Mouse (Mus musculus): ENCODE measurements around the gene Olfr1291-ps1. TPM values are rescaled to one million over a fixed set of nuclear protein-coding genes. Genes with fewer than 3 reads are reported as not detected.

Gene Olfr1291-ps1
- not detected in 2 replicates for polyA plus RNA-seq (2014; fragmentation: Nextera tagmentation; extraction: Ambion mirVana)

DNA sequence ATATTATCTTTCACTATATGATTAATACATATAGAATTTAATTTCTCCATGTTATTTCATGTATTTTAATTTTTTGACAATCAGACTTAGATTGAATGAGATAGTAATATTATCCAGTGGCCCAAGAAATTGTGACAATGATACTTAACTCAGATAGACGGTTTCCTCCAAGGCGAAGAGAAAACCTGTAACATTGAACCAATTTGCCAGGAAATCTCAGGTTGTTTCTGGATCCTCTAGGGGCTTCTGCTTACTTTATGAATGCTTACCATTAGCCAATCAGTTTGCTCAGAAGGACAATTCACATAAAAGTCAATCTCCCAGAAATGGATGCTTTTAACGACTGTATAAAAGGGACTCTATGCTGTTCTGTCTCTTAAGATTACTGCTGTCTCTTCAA lies at the start of gene Olfr1291-ps1:
Olfr1291-ps1 (plus strand) TSS at position 301 of the 400 bp plus-strand sequence.
- no peak within 1 kb of the TSS for H3K4me2 ChIP-seq (replicated peaks; ENCODE audit: low read depth, low read length)
- no peaks in the 10 kb centered on the region for H3K4me1 ChIP-seq (replicated peaks; ENCODE audit: control insufficient read depth, insufficient read depth, low read length)
- ATAC-seq (ENCODE audit: low FRiP score) (no peak), DNase-seq (ENCODE audit: low spot score) (no peak)
- H3K9me3 ChIP-seq (ENCODE audit: control insufficient read depth, low read length), result no peaks in the 10 kb centered on the region
- no peak within 1 kb of the TSS for H3K27ac ChIP-seq (ENCODE audit: low read depth, low read length)
- no peak within 1 kb of the TSS for H3K9ac ChIP-seq (ENCODE audit: low read depth, low read length)
- no peaks in the 10 kb centered on the region for H3K36me3 ChIP-seq (ENCODE audit: control insufficient read depth, insufficient read depth, low read length)
- H3K27me3 ChIP-seq (ENCODE audit: control insufficient read depth, insufficient read depth, low read length), result no peaks in the 10 kb centered on the region
- 93% methylated on average over 3 of the region's 3 CpGs for whole genome bisulfite sequencing
- H3K4me3 ChIP-seq (ENCODE audit: low read depth, low read length), result no peak within 1 kb of the TSS

DNA sequence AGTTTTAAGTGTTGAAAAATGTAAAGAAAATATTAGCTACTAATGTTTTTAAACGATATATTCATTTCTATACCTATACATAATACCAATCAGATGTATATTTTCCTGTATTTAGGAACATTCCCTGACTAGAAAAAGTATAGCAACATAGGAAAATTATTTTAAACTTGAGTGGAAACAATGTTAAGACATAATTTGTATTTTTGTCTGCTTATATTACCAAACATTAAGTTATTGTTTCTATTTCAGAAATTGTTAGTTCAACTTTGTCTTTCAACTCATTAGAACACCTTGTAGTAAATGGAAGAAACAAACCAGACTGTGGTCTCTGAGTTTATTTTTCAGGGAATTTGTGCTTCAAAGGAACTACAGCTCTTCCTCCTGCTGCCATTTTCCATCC lies 48.1 kb upstream of the Olfr1291-ps1 start, which contains the start of gene Olfr1287:
Olfr1287 (plus strand) TSS at position 301 of the 400 bp plus-strand sequence.
- Histone ChIP-seq H3K27me3 (ENCODE audit: control insufficient read depth, insufficient read depth, low read length) (no peaks in the 10 kb centered on the region), H3K4me1 (replicated peaks; ENCODE audit: control insufficient read depth, insufficient read depth, low read length) (no peaks in the 10 kb centered on the region), H3K27ac (ENCODE audit: low read depth, low read length) (no peak within 1 kb of the TSS), H3K4me2 (replicated peaks; ENCODE audit: low read depth, low read length) (no peak within 1 kb of the TSS), H3K9me3 (ENCODE audit: control insufficient read depth, low read length) (no peaks in the 10 kb centered on the region), H3K36me3 (ENCODE audit: control insufficient read depth, insufficient read depth, low read length) (no peaks in the 10 kb centered on the region), H3K9ac (ENCODE audit: low read depth, low read length) (no peak within 1 kb of the TSS), H3K4me3 (ENCODE audit: low read depth, low read length) (no peak within 1 kb of the TSS)
- WGBS, result 86% methylated on average over 1 of the region's 1 CpGs
- ATAC-seq (ENCODE audit: low FRiP score) (no peak), DNase-seq (ENCODE audit: low spot score) (no peak)

GRCm38 (mm10) chr2:111473801-111474200 lies 23.2 kb upstream of the Olfr1291-ps1 start, which contains the start of gene Olfr1288:
Gene Olfr1288 (plus strand): TSS chr2:111474101.
- Histone ChIP-seq H3K9ac (ENCODE audit: low read depth, low read length) (no peak within 1 kb of the TSS), H3K9me3 (ENCODE audit: control insufficient read depth, low read length) (no peaks in the 10 kb centered on the region), H3K4me2 (replicated peaks; ENCODE audit: low read depth, low read length) (no peak within 1 kb of the TSS), H3K4me3 (ENCODE audit: low read depth, low read length) (no peak within 1 kb of the TSS), H3K27ac (ENCODE audit: low read depth, low read length) (no peak within 1 kb of the TSS), H3K36me3 (ENCODE audit: control insufficient read depth, insufficient read depth, low read length) (no peaks in the 10 kb centered on the region), H3K27me3 (ENCODE audit: control insufficient read depth, insufficient read depth, low read length) (no peaks in the 10 kb centered on the region), H3K4me1 (replicated peaks; ENCODE audit: control insufficient read depth, insufficient read depth, low read length) (no peaks in the 10 kb centered on the region)
- ATAC-seq (ENCODE audit: low FRiP score) (no peak), DNase-seq (ENCODE audit: low spot score) (no peak)
- WGBS, result 91% methylated on average over 1 of the region's 1 CpGs

- WGBS, result 80% methylated on average over 1 of the region's 1 CpGs
Observed at GRCm38 (mm10) chr2:111480519-111480918, 16.5 kb upstream of the Olfr1291-ps1 start, which contains the start of gene Olfr1289. Gene Olfr1289 (plus strand): TSS chr2:111480819.

DNA sequence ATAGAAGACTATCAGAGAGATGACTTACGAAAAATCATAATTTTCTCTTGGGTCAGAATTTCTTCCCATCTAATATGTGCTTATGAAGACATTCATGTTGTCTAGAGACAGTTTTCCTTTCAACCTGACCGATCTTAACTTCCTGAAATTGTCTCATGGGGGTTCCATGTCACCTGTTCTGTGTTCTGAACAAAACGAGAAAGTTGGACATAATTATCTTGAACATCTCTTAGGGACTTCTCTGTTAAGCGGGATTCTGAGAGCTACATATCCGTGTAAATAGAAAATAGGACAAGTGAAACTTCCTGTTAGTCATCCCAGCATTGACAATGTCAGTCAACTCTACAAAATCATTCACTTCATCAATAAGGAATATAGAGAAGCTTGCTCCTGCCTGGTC lies 3.3 kb upstream of the Olfr1291-ps1 start, which contains the start of gene Olfr1290:
Olfr1290 (minus strand) TSS at position 101 of the 400 bp plus-strand sequence.
- ATAC-seq (ENCODE audit: low FRiP score), result no peak
- H3K4me1 ChIP-seq (replicated peaks; ENCODE audit: control insufficient read depth, insufficient read depth, low read length), result no peaks in the 10 kb centered on the region
- H3K4me2 ChIP-seq (replicated peaks; ENCODE audit: low read depth, low read length), result no peak within 1 kb of the TSS
- H3K9ac ChIP-seq (ENCODE audit: low read depth, low read length), result no peak within 1 kb of the TSS
- H3K27me3 ChIP-seq (ENCODE audit: control insufficient read depth, insufficient read depth, low read length), result no peaks in the 10 kb centered on the region
- 82% methylated on average over 5 of the region's 5 CpGs for WGBS
- H3K9me3 ChIP-seq (ENCODE audit: control insufficient read depth, low read length), result no peaks in the 10 kb centered on the region
- no peak within 1 kb of the TSS for H3K27ac ChIP-seq (ENCODE audit: low read depth, low read length)
- H3K36me3 ChIP-seq (ENCODE audit: control insufficient read depth, insufficient read depth, low read length), result no peaks in the 10 kb centered on the region
- H3K4me3 ChIP-seq (ENCODE audit: low read depth, low read length), result no peak within 1 kb of the TSS
- DNase-seq (ENCODE audit: low spot score), result no peak

More at GRCm38 (mm10) chr2:111480519-111480918, 16.5 kb upstream of the Olfr1291-ps1 start, which contains the start of gene Olfr1289:
- no peak within 1 kb of the TSS for H3K4me2 ChIP-seq (replicated peaks; ENCODE audit: low read depth, low read length)
- H3K27me3 ChIP-seq (ENCODE audit: control insufficient read depth, insufficient read depth, low read length), result no peaks in the 10 kb centered on the region
- no peaks in the 10 kb centered on the region for H3K4me1 ChIP-seq (replicated peaks; ENCODE audit: control insufficient read depth, insufficient read depth, low read length)
- H3K36me3 ChIP-seq (ENCODE audit: control insufficient read depth, insufficient read depth, low read length), result no peaks in the 10 kb centered on the region
- H3K9ac ChIP-seq (ENCODE audit: low read depth, low read length), result no peak within 1 kb of the TSS
- ATAC-seq (ENCODE audit: low FRiP score) (no peak), DNase-seq (ENCODE audit: low spot score) (no peak)
- no peak within 1 kb of the TSS for H3K4me3 ChIP-seq (ENCODE audit: low read depth, low read length)
- no peak within 1 kb of the TSS for H3K27ac ChIP-seq (ENCODE audit: low read depth, low read length)
- no peaks in the 10 kb centered on the region for H3K9me3 ChIP-seq (ENCODE audit: control insufficient read depth, low read length)

- Histone ChIP-seq H3K4me2 (replicated peaks; ENCODE audit: low read depth, low read length) (no peak overlapping the region), H3K27me3 (ENCODE audit: control insufficient read depth, insufficient read depth, low read length) (no peaks in the 10 kb centered on the region), H3K4me3 (ENCODE audit: low read depth, low read length) (no peak overlapping the region), H3K9ac (ENCODE audit: low read depth, low read length) (no peak overlapping the region), H3K27ac (ENCODE audit: low read depth, low read length) (no peak overlapping the region), H3K4me1 (replicated peaks; ENCODE audit: control insufficient read depth, insufficient read depth, low read length) (no peaks in the 10 kb centered on the region), H3K36me3 (ENCODE audit: control insufficient read depth, insufficient read depth, low read length) (no peaks in the 10 kb centered on the region), H3K9me3 (ENCODE audit: control insufficient read depth, low read length) (no peaks in the 10 kb centered on the region)
- DNase-seq (ENCODE audit: low spot score) (no peak), ATAC-seq (ENCODE audit: low FRiP score) (no peak)
- WGBS, result 96% methylated on average over 10 of the region's 10 CpGs
Observed at GRCm38 (mm10) chr2:111517451-111517850, 20.5 kb downstream of the Olfr1291-ps1 start.

DNA sequence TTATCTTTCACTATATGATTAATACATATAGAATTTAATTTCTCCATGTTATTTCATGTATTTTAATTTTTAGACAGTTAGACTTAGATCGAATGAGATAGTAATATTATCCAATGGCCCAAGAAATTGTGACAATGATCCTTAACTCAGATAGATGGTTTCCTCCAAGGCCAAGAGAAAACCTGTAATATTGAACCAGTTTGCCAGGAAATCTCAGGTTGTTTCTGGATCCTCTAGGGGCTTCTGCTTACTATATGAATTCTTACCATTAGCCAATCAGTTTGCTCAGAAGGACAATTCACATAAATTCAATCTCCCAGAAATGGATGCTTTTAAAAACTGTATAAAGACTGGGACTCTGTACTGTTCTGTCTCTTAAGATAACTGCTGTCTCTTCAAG lies 27.9 kb downstream of the Olfr1291-ps1 start, which contains the start of gene Olfr1293-ps:
Olfr1293-ps (plus strand) TSS at position 301 of the 400 bp plus-strand sequence.
- Histone ChIP-seq H3K36me3 (ENCODE audit: control insufficient read depth, insufficient read depth, low read length) (no peaks in the 10 kb centered on the region), H3K9ac (ENCODE audit: low read depth, low read length) (no peak within 1 kb of the TSS), H3K4me1 (replicated peaks; ENCODE audit: control insufficient read depth, insufficient read depth, low read length) (no peaks in the 10 kb centered on the region), H3K4me2 (replicated peaks; ENCODE audit: low read depth, low read length) (no peak within 1 kb of the TSS), H3K27ac (ENCODE audit: low read depth, low read length) (no peak within 1 kb of the TSS), H3K27me3 (ENCODE audit: control insufficient read depth, insufficient read depth, low read length) (no peaks in the 10 kb centered on the region), H3K9me3 (ENCODE audit: control insufficient read depth, low read length) (no peaks in the 10 kb centered on the region), H3K4me3 (ENCODE audit: low read depth, low read length) (no peak within 1 kb of the TSS)
- DNase-seq (ENCODE audit: low spot score) (no peak), ATAC-seq (ENCODE audit: low FRiP score) (no peak)
- 90% methylated on average over 1 of the region's 1 CpGs for WGBS

GRCm38 (mm10) chr2:111540191-111540590 lies 43.2 kb downstream of the Olfr1291-ps1 start, which contains the start of gene Olfr1294:
Gene Olfr1294 (minus strand): TSS chr2:111540291.
- no peak for ATAC-seq (ENCODE audit: low FRiP score)
- no peaks in the 10 kb centered on the region for H3K9me3 ChIP-seq (ENCODE audit: control insufficient read depth, low read length)
- no peak for DNase-seq (ENCODE audit: low spot score)
- no peaks in the 10 kb centered on the region for H3K36me3 ChIP-seq (ENCODE audit: control insufficient read depth, insufficient read depth, low read length)
- no peak within 1 kb of the TSS for H3K27ac ChIP-seq (ENCODE audit: low read depth, low read length)
- no peak within 1 kb of the TSS for H3K9ac ChIP-seq (ENCODE audit: low read depth, low read length)
- no peaks in the 10 kb centered on the region for H3K4me1 ChIP-seq (replicated peaks; ENCODE audit: control insufficient read depth, insufficient read depth, low read length)
- no peaks in the 10 kb centered on the region for H3K27me3 ChIP-seq (ENCODE audit: control insufficient read depth, insufficient read depth, low read length)
- WGBS, result 66% methylated on average over 1 of the region's 1 CpGs
- no peak within 1 kb of the TSS for H3K4me2 ChIP-seq (replicated peaks; ENCODE audit: low read depth, low read length)
- H3K4me3 ChIP-seq (ENCODE audit: low read depth, low read length), result no peak within 1 kb of the TSS
